Mouse (Mus musculus): ENCODE measurements around the gene Atp6v0a1.

The Atp6v0a1 gene

GRCm38 (mm10) chr11:101061049-101061448 lies 51.8 kb downstream of the Atp6v0a1 start:
- no peak for DNase-seq (ENCODE audit: low read depth)

DNA sequence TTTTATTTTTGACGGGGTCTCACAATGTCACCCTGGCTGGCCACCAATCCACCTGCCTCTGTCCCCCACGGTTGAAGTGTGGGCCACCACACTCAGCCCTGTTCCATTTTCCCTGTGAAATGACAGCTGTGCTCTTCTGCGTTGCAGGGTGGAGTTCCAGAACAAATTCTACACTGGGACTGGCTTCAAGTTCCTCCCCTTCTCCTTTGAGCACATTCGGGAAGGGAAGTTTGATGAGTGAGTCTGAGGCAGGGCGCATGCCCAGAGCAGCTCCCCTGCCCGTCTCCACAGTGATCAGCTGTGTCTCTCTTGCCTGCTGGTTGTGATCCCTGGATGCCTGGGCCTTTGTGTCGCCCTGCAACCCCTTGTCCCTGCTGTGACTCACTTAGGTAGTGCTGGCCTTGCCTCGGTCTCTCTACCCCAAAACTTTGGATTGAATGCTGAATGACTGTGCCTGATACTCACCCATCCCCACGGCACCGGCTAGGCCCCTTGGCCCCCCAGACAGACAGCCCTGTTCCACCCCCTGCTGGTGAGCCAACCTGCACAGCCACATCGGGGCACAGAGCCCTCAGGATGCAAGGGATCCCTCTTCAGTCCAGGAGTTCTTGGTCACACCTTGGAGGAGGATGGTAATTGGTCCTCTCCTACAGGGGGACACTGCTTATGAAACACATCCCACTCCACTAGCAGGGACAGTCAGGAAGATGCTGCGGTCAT lies 53.1 kb downstream of the Atp6v0a1 start:
- no peak for DNase-seq (ENCODE audit: low read depth)

GRCm38 (mm10) chr11:101062971-101063675 lies 53.9 kb downstream of the Atp6v0a1 start:
- DNase-seq (ENCODE audit: low read depth) = no peak

DNA sequence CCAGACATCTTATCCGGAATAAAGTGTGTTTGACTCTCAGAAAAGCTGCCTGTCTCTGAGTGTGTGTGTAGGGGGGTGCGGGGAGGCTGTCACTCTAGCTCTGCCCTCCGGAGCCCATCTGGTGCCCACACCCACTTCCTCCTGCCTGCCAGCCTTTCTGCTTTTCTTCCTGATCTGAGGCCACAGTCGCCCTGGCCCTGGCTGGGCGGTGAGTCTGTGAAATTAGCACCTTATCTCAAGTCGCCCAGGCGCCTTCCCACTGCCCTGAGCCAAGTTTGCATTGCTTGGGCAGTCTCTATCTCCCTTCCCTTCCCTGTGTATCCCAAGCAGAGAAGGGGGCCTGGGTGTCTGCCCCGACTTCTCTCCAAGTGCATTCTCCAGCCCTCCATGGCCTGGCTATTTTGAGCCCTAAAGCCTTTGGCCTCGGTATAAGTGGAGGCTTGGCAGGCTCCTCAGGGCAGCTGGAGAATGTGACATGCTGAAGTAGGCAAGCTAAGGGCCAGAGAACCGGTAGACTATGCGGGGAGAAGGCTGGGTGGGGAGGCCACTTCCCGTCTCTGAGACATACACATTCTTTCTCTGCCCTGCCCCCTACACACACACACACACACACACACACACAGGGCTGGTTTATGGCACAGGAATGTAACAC lies 54.5 kb downstream of the Atp6v0a1 start:
- DNase-seq (ENCODE audit: low read depth) = peak; percentile 81

DNA sequence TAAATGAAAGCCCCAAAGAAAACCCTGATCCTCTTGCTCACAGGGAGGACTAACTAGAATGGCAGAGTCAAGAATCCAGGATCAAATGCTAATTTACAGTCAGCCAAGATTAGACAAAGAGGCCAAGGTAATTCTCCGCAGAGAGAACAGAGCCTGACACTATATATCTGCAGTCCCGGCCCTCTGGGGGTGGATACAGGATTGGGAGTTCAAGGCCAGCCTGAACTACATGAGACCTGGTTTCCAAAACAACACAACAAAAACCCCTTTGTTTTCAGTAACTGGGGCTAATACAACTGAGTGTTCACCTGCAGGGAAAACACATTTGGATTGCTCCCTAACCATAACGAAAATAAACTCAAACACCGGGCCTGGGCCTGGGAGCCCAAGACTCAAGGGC lies 55.2 kb downstream of the Atp6v0a1 start:
- DNase-seq (ENCODE audit: low read depth) = no peak

- no peak for DNase-seq (ENCODE audit: low read depth)
Observed at GRCm38 (mm10) chr11:101065002-101065401, 55.8 kb downstream of the Atp6v0a1 start.

DNA sequence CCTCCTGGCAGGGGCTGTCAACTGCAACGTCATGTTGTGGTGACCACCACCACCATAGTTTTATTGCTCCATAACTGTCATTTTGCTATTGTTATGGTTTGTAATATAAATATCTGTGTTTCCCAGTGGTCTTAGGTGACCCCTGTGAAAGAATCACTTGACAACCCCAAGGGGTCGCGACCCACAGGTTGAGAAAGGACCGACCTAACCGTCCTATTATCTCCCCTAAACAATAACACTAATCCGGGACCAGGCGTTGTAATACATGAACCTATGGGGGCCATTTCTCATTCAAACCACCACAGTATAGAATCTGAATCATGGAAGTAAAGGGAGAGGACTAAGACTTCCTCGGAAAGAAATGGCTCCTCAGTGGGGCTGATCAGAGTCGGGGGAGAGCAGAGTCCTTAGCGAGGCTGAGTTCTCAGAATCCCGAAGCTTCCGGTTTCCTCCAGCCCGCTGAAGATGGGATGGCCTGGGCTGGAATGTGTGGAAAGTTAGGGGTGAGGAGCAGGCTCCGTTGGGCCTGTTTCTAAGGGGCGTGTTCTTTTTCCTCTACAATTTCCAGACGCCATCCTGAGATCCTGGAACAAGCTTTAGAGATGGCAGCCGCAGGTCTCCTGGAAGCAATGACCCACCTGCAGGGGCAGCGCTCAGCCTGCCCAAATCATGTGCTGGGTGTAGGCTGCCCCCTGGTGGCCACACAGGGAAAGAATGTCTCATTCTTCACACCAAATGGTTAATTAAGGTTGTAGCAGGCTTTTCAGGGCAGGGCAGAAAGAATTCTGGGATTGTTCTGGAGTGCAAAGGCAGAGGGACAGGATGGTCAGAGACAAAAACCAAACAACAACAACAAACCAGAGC lies 57.5 kb downstream of the Atp6v0a1 start:
- DNase-seq (ENCODE audit: low read depth) = peak; percentile 61

DNA sequence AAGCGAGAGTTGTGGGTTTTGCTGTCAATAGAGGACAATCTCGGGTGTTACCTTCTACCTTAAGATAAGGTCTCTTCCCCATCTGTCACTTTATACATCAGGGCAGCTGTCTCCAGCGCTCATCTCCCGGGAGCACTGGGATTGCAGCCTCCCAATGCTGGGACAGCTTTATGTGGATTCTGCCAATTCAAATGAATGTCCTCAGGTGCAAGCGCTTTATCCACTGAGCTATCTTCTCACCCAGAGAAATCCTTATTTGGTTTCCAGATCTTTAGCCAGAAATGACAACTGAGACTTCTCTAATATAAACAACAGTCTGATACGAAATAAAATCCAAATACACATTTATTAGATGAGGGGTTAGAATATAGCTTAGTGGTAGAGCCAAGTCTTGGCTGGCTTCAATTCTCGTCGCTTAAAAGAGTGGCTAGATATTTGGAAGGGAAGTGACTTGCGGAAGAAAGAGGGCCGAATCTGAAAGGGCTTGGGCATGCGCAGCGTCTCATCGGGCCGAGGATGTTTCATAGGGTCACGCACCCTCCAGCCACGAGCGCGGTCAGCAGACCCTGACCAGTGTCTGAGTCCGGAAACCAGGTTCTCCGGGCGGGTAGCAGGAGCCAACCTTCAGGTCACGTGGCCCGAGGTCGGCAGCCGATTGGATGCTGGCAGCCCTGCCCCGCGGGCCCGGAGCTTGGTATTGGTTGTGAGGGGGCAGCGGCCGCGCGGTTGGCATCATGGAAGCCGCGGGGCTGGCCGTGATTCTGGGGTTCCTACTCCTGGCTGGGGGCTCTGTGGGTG lies 60.3 kb downstream of the Atp6v0a1 start, which contains the start of gene Naglu:
TSS of gene Naglu (plus strand) at position 622 of the 798 bp plus-strand sequence.
- peak; percentile 76 for DNase-seq (ENCODE audit: low read depth)

GRCm38 (mm10) chr11:101070189-101070527 lies 60.9 kb downstream of the Atp6v0a1 start:
- DNase-seq (ENCODE audit: low read depth) = no peak

GRCm38 (mm10) chr11:101070987-101071386 lies 61.7 kb downstream of the Atp6v0a1 start:
- no peak for DNase-seq (ENCODE audit: low read depth)

DNA sequence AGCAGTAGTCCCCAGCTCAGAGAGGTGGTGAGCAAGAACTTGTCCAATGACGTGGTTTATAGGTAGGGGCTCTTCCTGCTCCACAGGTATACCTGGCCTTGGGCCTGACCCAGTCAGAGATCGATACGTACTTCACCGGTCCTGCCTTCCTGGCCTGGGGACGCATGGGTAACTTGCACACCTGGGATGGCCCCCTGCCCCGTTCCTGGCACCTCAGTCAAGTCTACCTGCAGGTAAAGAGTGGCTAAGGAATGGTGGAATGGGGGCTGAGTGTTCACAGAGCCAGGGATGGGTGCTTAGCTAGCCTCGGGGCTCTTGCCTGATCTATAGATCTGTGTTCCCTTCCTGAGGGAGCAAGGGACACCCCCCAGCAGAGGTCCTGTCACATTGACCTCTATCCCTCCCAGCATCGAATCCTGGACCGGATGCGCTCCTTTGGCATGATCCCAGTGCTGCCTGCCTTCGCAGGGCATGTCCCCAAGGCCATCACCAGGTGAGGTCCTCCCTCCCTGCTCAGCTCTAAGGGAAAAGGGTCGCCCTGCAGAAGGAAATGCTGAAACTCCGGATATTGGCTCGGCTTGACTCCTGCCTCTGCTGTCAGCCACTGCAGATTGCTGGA lies 62.7 kb downstream of the Atp6v0a1 start:
- DNase-seq (ENCODE audit: low read depth) = no peak

DNA sequence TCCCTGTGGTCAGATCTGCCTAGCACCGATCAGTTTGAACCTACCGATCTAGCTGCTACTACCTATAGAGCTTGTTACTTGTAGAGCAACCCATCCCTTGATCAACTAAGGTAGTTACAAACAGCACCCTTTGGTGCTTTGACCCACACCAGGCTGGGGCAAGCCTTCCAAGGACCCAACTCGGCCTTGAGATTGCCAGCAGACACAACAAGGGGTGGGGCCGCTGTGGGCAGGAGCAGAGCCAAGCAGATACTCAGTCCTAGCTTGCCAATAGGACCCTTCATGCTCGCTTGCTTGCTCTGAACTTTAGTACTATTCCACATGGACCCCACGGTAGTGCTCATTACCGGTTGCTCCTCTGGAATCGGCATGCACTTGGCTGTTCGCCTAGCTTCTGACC lies 68.9 kb downstream of the Atp6v0a1 start, which contains the start of gene Hsd17b1:
TSS of gene Hsd17b1 (plus strand) at position 291 of the 400 bp plus-strand sequence.
- DNase-seq (ENCODE audit: low read depth) = no peak

DNA sequence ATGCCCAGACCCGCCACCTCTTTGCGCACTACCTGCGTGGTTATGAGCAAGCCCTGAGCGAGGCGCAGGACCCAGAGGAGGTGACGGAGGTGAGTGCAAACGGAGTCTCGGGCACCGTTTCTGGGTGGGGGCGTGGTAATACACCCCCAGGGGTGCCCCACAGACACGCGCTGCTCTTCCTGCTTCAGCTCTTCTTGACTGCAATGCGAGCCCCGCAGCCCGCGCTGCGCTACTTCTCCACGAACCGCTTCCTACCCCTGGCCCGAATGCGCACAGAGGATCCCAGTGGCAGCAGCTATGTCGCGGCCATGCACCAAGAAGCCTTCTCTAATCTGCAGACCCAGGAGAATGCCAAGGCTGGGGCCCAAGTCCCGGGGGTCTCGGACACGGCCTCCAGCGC lies 70.5 kb downstream of the Atp6v0a1 start:
- DNase-seq (ENCODE audit: low read depth) = no peak

- DNase-seq (ENCODE audit: low read depth) = no peak
Observed at GRCm38 (mm10) chr11:101080421-101080820, 71.2 kb downstream of the Atp6v0a1 start.

GRCm38 (mm10) chr11:101081659-101082058 lies 72.4 kb downstream of the Atp6v0a1 start:
- no peak for DNase-seq (ENCODE audit: low read depth)

- DNase-seq (ENCODE audit: low read depth) = peak; percentile 85
Observed at GRCm38 (mm10) chr11:101082208-101083082, 73.2 kb downstream of the Atp6v0a1 start, which contains the start of gene Coasy. Gene Coasy (plus strand): TSS chr11:101082565.

- DNase-seq (ENCODE audit: low read depth) = no peak
Observed at GRCm38 (mm10) chr11:101083083-101083697, 73.9 kb downstream of the Atp6v0a1 start.

DNA sequence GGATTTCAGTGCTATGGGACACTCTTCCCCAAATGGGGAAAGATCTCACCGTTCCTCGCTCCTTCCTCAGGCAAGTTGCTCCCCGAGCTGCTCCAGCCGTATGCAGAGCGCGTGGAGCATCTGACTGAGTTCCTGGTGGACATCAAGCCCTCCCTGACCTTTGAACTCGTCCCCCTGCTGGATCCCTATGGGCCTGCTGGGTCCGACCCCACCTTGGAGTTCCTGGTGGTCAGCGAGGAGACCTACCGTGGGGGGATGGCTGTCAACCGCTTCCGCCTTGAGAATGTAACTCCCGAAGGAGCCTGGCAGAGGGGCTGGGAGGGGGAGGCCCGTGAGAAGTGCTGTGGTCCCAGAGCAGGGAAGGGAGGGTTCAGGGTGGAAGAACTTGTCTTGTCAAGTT lies 75.0 kb downstream of the Atp6v0a1 start:
- DNase-seq (ENCODE audit: low read depth) = no peak

DNA sequence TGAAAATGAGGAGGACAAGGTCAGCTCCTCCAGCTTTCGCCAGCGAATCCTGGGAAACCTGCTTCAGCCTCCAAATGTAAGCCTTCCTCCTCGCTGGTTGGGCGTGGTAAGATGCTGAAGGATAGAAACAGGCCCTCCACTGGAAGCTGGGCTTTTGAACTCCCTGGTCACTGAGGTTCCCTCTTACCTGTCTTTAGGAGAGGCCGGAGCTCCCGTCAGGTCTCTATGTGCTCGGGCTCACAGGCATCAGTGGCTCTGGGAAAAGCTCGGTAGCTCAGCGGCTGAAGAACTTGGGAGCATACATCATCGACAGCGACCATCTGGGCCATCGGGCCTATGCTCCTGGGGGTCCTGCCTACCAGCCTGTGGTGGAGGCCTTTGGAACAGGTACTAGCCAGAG lies 75.6 kb downstream of the Atp6v0a1 start:
- DNase-seq (ENCODE audit: low read depth) = no peak
